Mouse (Mus musculus): ENCODE data around the gene Map3k12. TPM values are rescaled to one million over a fixed set of nuclear protein-coding genes. Genes with fewer than 3 reads are reported as not detected.

The Map3k12 gene
- polyA plus RNA-seq (2015; fragmentation: Nextera tagmentation; extraction: Ambion mirVana): 4.6 TPM in 2 replicates

GRCm38 (mm10) chr15:102516728-102517404 lies at the start of gene Map3k12:
Gene Map3k12, minus strand, starts transcription at chr15:102517064.

GRCm38 (mm10) chr15:102524892-102525485 lies 8.1 kb upstream of the Map3k12 start, which contains the start of gene Npff:
Gene Npff, minus strand, starts transcription at chr15:102524942.

GRCm38 (mm10) chr15:102517976-102518858 lies 1.4 kb upstream of the Map3k12 start, which contains the start of gene Tarbp2:
Gene Tarbp2, plus strand, starts transcription at chr15:102518192.

GRCm38 (mm10) chr15:102503447-102503846 lies 13.4 kb downstream of the Map3k12 start, which contains the start of gene Gm10337:
Gene Gm10337, plus strand, starts transcription at chr15:102503722.

GRCm38 (mm10) chr15:102470183-102470604 lies 46.7 kb downstream of the Map3k12 start, which contains the start of gene Pcbp2:
Gene Pcbp2, plus strand, starts transcription at chr15:102470539.

GRCm38 (mm10) chr15:102458904-102459317 lies 58.0 kb downstream of the Map3k12 start, which contains the start of gene Prr13:
Gene Prr13, plus strand, starts transcription at chr15:102459028.

Other genes starting within 250 kb of the Map3k12 start
- gene Gm9918, start 246.5 kb downstream of the Map3k12 start, polyA plus RNA-seq (2015; fragmentation: Nextera tagmentation; extraction: Ambion mirVana): 0.07 TPM in 1 of 2 replicates, not detected in the other
- 81.9 and 85.2 TPM in 2 replicates for gene Mfsd5, start 237.6 kb downstream of the Map3k12 start, polyA plus RNA-seq (2015; fragmentation: Nextera tagmentation; extraction: Ambion mirVana)
- gene Espl1, start 220.8 kb downstream of the Map3k12 start, polyA plus RNA-seq (2015; fragmentation: Nextera tagmentation; extraction: Ambion mirVana): 4.2 and 5.0 TPM in 2 replicates
- gene Pfdn5, start 190.9 kb downstream of the Map3k12 start, polyA plus RNA-seq (2015; fragmentation: Nextera tagmentation; extraction: Ambion mirVana): 296 and 317 TPM in 2 replicates
- 46.2 and 48.2 TPM in 2 replicates for gene Myg1, start 185.4 kb downstream of the Map3k12 start, polyA plus RNA-seq (2015; fragmentation: Nextera tagmentation; extraction: Ambion mirVana)
- gene Aaas, start 166.3 kb downstream of the Map3k12 start, polyA plus RNA-seq (2015; fragmentation: Nextera tagmentation; extraction: Ambion mirVana): 28.3 and 30.9 TPM in 2 replicates
- 0.24 TPM in 2 replicates for gene Sp7, start 149.9 kb downstream of the Map3k12 start, polyA plus RNA-seq (2015; fragmentation: Nextera tagmentation; extraction: Ambion mirVana)
- gene Sp1, start 110.9 kb downstream of the Map3k12 start, polyA plus RNA-seq (2015; fragmentation: Nextera tagmentation; extraction: Ambion mirVana): 4.4 and 4.8 TPM in 2 replicates
- gene Amhr2, start 71.7 kb downstream of the Map3k12 start, polyA plus RNA-seq (2015; fragmentation: Nextera tagmentation; extraction: Ambion mirVana): 0.27 and 0.63 TPM in 2 replicates
- gene Prr13, start 58.0 kb downstream of the Map3k12 start, polyA plus RNA-seq (2015; fragmentation: Nextera tagmentation; extraction: Ambion mirVana): 111 and 151 TPM in 2 replicates
- gene Pcbp2, start 46.5 kb downstream of the Map3k12 start, polyA plus RNA-seq (2015; fragmentation: Nextera tagmentation; extraction: Ambion mirVana): 88.8 and 93.4 TPM in 2 replicates
- gene Gm10337, start 13.3 kb downstream of the Map3k12 start, polyA plus RNA-seq (2015; fragmentation: Nextera tagmentation; extraction: Ambion mirVana): not detected in 2 replicates
- 39.6 and 40.1 TPM in 2 replicates for gene Tarbp2, start 1.1 kb upstream of the Map3k12 start, polyA plus RNA-seq (2015; fragmentation: Nextera tagmentation; extraction: Ambion mirVana)
- gene Npff, start 7.9 kb upstream of the Map3k12 start, polyA plus RNA-seq (2015; fragmentation: Nextera tagmentation; extraction: Ambion mirVana): 1.4 and 1.7 TPM in 2 replicates
- 0.28 TPM in 1 of 2 replicates, not detected in the other for gene Gm28047, start 108.0 kb upstream of the Map3k12 start, polyA plus RNA-seq (2015; fragmentation: Nextera tagmentation; extraction: Ambion mirVana)
- gene Atf7, start 108.4 kb upstream of the Map3k12 start, polyA plus RNA-seq (2015; fragmentation: Nextera tagmentation; extraction: Ambion mirVana): 21.9 and 26.8 TPM in 2 replicates
- gene Atp5g2, start 155.3 kb upstream of the Map3k12 start, polyA plus RNA-seq (2015; fragmentation: Nextera tagmentation; extraction: Ambion mirVana): 66.5 and 82.5 TPM in 2 replicates
- gene Calcoco1, start 205.1 kb upstream of the Map3k12 start, polyA plus RNA-seq (2015; fragmentation: Nextera tagmentation; extraction: Ambion mirVana): 41.5 and 45.0 TPM in 2 replicates